Mouse (Mus musculus) hindbrain, embryonic 15.5 days (tissue): Measurements from ENCODE around the gene Rcn2. TPM values are rescaled to one million over a fixed set of nuclear protein-coding genes. Genes with fewer than 3 reads are reported as not detected.

Experiments
- ATAC-seq: fragments of 200-750 bp; cut with Nextera tagmentation; 2 replicates; pipeline ENCODE4 v1.8.0; 2017; ENCODE audit warnings: low read depth, moderate number of reproducible peaks, moderate TSS enrichment; ENCODE audit not compliant: low FRiP score
- H3K27ac ChIP-seq: fragments of 300-500 bp; sonication (generic); replicated peaks from 2 replicates; pipeline ENCODE4 v1.5.1; 2015; ENCODE audit warnings: mild to moderate bottlenecking, inconsistent platforms
- H3K27me3 ChIP-seq: fragments of 300-500 bp; sonication (generic); 2 replicates; pipeline ENCODE4 v1.6.1; 2015; ENCODE audit warnings: control low read depth, inconsistent platforms
- H3K36me3 ChIP-seq: fragments of 300-500 bp; sonication (generic); 2 replicates; pipeline ENCODE4 v1.6.1; 2015; ENCODE audit warnings: control low read depth, inconsistent platforms
- H3K4me1 ChIP-seq: fragments of 300-500 bp; sonication (generic); replicated peaks from 2 replicates; pipeline ENCODE4 v1.6.1; 2015; ENCODE audit warnings: control low read depth, inconsistent platforms
- H3K4me2 ChIP-seq: fragments of 300-500 bp; sonication (generic); 2 replicates; pipeline ENCODE4 v1.6.1; 2015; ENCODE audit warnings: moderate library complexity, mild to moderate bottlenecking, inconsistent platforms
- H3K4me3 ChIP-seq: fragments of 300-500 bp; sonication (generic); 2 replicates; pipeline ENCODE4 v1.5.1; 2015; ENCODE audit warnings: mild to moderate bottlenecking, inconsistent platforms
- H3K9ac ChIP-seq: fragments of 300-500 bp; sonication (generic); 2 replicates; pipeline ENCODE4 v1.6.1; 2015; ENCODE audit warnings: inconsistent platforms
- H3K9me3 ChIP-seq: fragments of 300-500 bp; sonication (generic); 2 replicates; pipeline ENCODE4 v1.6.1; 2016; ENCODE audit warnings: control low read depth, inconsistent platforms
- WGBS: fragments of 180-500 bp; shearing (Covaris S2); methylation state at CpG from one replicate; pipeline ENCODE4 v1.1.7; 2015; 5-methylcytosine and 5-hydroxymethylcytosine counted together
- polyA plus RNA-seq: library from polyadenylated mRNA; unstranded; fragments of >200 nt; fragmentation: Nextera tagmentation; extraction: Ambion mirVana; gene quantifications from 2 replicates; pipeline ENCODE4 v1.2.1, GENCODE M21; 2015

Gene Rcn2
- polyA plus RNA-seq, 1 experiment from 2014 or later, result 263 TPM

DNA sequence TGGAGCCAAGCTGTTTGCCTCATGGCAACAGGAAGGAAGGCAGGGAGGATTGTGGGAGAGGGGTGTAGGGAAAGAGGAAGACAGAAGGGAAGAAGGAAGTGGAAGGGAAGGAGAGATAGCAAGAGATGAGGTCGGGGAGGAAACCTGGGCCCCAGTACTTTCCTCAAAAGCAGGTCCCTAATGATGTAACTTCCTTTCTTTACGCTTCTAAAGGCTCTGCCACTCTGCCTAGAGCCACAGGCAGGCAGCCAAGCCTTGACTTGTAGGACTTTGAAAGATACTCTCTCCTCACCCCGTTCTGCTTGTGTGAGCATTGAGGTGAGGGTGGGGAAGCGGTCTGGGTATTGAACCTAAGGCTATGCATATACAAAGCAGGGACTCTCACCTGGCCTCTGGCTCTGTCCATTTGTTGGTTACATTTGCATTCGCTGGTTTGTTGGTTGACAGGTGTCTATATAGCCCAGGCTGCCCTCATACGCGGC, 58.4 kb downstream of the Rcn2 start:
- no peak overlapping the region for H3K9ac ChIP-seq
- no peaks in the 10 kb centered on the region for H3K36me3 ChIP-seq
- ATAC-seq, result no peak
- H3K4me1 ChIP-seq, result no peaks in the 10 kb centered on the region
- no peak overlapping the region for H3K4me3 ChIP-seq
- WGBS, result 86% methylated on average over 7 of the region's 7 CpGs
- H3K27ac ChIP-seq, result no peak overlapping the region
- H3K27me3 ChIP-seq, result no peaks in the 10 kb centered on the region
- H3K9me3 ChIP-seq, result no peaks in the 10 kb centered on the region
- H3K4me2 ChIP-seq, result no peak overlapping the region

DNA sequence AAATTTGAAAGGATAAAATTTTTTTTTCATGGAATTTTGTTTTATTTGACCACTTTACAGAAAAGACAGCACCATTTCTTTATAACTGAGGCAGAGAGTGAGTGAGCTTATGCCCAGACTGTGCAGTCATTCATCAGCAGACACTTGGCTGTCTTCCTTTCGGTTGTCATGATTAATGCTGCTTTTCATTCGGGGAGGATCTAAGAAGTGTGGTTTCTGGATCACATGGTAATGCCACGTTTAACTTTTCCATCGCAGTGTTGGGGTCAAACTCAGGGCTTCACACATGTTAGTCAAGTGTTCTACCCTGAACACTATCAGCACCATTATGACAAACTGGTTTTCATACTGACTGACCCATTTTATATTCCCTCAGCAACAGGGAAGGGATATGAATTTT, 59.4 kb downstream of the Rcn2 start:
- H3K9ac ChIP-seq, result no peak overlapping the region
- WGBS, result 40% methylated on average over 4 of the region's 4 CpGs

DNA sequence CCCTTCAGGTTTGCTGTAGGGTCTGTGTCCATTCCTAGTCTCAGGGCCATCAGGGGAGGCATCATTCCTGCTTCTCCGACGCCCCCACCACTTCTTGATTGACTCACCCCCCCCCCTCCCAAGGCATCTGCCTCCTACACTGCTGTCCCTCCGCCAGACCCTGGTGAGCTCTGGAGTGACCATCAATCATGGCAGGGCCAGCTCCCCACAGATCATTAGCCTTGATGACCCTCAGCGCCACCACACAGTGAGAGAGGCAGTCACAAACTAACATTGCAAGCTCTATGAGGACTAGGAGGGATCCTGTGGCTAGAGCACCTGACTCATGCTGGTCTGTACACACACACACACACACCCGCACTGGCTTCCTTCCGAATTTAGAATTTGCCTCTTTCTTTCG, 63.3 kb downstream of the Rcn2 start:
- no peaks in the 10 kb centered on the region for H3K9me3 ChIP-seq
- H3K27me3 ChIP-seq, result no peaks in the 10 kb centered on the region
- H3K36me3 ChIP-seq, result no peaks in the 10 kb centered on the region
- 61% methylated on average over 7 of the region's 7 CpGs for WGBS
- no peak overlapping the region for H3K4me2 ChIP-seq
- no peaks in the 10 kb centered on the region for H3K4me1 ChIP-seq
- no peak overlapping the region for H3K27ac ChIP-seq
- H3K4me3 ChIP-seq, result no peak overlapping the region
- ATAC-seq, result no peak
- H3K9ac ChIP-seq, result no peak overlapping the region

More for the DNA sequence above, 59.4 kb downstream of the Rcn2 start:
- no peaks in the 10 kb centered on the region for H3K27me3 ChIP-seq
- H3K4me2 ChIP-seq, result no peak overlapping the region
- no peak for ATAC-seq
- no peak overlapping the region for H3K27ac ChIP-seq
- H3K4me3 ChIP-seq, result no peak overlapping the region
- H3K4me1 ChIP-seq, result no peaks in the 10 kb centered on the region
- no peaks in the 10 kb centered on the region for H3K9me3 ChIP-seq
- no peaks in the 10 kb centered on the region for H3K36me3 ChIP-seq

DNA sequence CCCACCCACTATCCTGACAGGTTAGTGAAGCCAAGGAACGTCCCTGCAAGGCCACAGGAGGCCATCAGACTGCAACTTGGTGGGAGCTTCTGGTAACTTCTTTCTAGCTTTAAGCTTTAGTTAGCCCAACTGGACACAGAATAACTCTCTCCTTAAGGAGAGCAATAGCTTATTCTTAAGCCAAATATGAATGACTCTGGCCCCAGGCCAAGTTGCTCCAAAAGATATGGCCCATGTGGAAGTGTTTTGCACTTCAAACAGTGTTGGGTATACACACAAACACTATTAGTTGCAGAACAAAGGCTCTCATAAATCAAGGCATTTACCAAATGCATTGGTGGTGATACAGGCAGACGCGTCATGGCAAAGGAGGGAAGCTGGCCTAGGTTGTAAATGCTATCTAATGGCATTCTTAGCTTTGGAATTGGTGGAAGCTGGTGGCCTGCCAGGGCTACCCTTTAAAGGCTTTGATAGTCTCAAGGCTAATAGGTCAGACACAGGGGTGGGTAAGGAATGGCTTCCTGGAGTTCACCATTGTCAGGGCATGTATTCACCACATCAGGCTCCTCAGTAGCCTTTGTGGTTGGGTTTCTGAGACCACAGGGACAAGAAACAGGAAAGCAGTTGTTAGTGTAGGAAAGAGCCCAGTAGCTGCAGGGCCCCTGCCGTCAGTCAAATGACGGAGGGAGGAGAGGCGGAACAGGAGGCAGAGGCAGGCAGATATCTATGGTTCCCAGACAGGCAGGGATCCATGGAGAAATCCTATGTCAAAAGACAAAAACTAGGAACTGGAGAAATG, 64.8 kb downstream of the Rcn2 start:
- no peaks in the 10 kb centered on the region for H3K9me3 ChIP-seq

DNA sequence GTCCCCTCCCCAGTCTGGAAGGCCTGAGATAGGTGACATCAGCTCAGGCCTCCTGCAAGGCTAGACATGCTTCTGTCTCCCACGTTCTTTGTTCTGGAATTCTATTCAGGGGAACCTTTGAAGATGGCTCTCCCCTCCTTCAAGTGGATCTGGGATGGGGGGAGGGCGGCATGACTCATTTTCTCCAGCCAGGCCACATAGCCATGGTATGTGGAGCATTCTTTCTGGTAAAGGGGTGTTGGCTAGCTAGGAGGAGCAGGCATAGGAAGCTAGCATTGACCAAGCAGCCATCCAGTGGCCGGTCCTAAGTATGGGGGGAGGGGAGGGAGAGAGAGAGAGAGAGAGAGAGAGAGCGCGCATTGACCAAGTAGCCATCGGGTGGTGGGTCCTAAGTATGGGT, 65.9 kb downstream of the Rcn2 start:
- Histone ChIP-seq H3K4me2 (no peak overlapping the region), H3K9ac (no peak overlapping the region)
- WGBS, result 80% methylated on average over 6 of the region's 6 CpGs

More for the DNA sequence above, 64.8 kb downstream of the Rcn2 start:
- WGBS, result 60% methylated on average over 6 of the region's 6 CpGs
- no peaks in the 10 kb centered on the region for H3K27me3 ChIP-seq
- H3K4me3 ChIP-seq, result no peak overlapping the region
- no peak for ATAC-seq
- no peak overlapping the region for H3K9ac ChIP-seq
- H3K27ac ChIP-seq, result no peak overlapping the region
- H3K36me3 ChIP-seq, result no peaks in the 10 kb centered on the region
- H3K4me1 ChIP-seq, result no peaks in the 10 kb centered on the region
- H3K4me2 ChIP-seq, result no peak overlapping the region

DNA sequence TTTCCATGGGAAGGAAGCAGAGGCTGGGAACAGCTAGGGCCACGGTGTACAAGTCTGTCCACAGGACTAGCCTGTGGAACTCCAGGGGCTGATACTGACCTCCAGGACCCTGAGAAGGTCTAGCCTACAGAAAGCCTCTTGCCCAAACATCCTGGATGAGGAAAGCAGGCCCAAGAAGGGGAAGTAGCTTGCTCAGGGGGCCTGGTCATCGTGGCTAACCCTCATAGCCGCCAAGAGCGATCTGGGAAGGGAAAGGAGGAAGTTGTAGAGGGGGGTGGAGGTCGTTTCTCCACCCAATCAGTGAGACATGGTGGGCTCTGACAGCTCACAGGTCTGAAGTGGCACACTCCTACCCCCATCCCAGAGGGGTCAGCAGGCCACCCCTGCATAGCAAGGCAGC, 66.5 kb downstream of the Rcn2 start:
- Histone ChIP-seq H3K4me2 (no peak overlapping the region), H3K36me3 (no peaks in the 10 kb centered on the region), H3K4me1 (no peaks in the 10 kb centered on the region), H3K27me3 (no peaks in the 10 kb centered on the region), H3K4me3 (no peak overlapping the region), H3K9me3 (no peaks in the 10 kb centered on the region), H3K9ac (no peak overlapping the region), H3K27ac (no peak overlapping the region)
- no peak for ATAC-seq
- 85% methylated on average over 5 of the region's 5 CpGs for WGBS

More for the DNA sequence above, 65.9 kb downstream of the Rcn2 start:
- H3K27ac ChIP-seq, result no peak overlapping the region
- H3K36me3 ChIP-seq, result no peaks in the 10 kb centered on the region
- no peaks in the 10 kb centered on the region for H3K27me3 ChIP-seq
- no peaks in the 10 kb centered on the region for H3K9me3 ChIP-seq
- no peak for ATAC-seq
- H3K4me1 ChIP-seq, result no peaks in the 10 kb centered on the region
- no peak overlapping the region for H3K4me3 ChIP-seq

Other genes starting within 250 kb of the Rcn2 start
- 35.6 and 36.1 TPM in 2 replicates for gene Scaper, start 103.7 kb upstream of the Rcn2 start, polyA plus RNA-seq
- not detected in 2 replicates for gene 4930563M21Rik, start 31.3 kb upstream of the Rcn2 start, polyA plus RNA-seq
- gene Pstpip1, start 48.1 kb downstream of the Rcn2 start, polyA plus RNA-seq, result 0.87 and 1.2 TPM in 2 replicates
- 598 and 606 TPM in 2 replicates for gene Tspan3, start 123.6 kb downstream of the Rcn2 start, polyA plus RNA-seq